Mouse (Mus musculus) liver, embryonic 13.5 days (tissue): ENCODE data around the gene Rfng. TPM values are rescaled to one million over a fixed set of nuclear protein-coding genes. Genes with fewer than 3 reads are reported as not detected.

ENCODE experiments used
- ATAC-seq: fragments of 200-750 bp; cut with Nextera tagmentation; 2 replicates; pipeline ENCODE4 v1.8.0; 2017; ENCODE audit warnings: low read depth, mild to moderate bottlenecking, moderate number of reproducible peaks, moderate library complexity
- DNase-seq: peaks from one replicate; pipeline ENCODE4 v3.0.0; 2022
- H3K27ac ChIP-seq: fragments of 300-500 bp; sonication (generic); 2 replicates; pipeline ENCODE4 v1.5.1; 2015; ENCODE audit warnings: moderate library complexity, mild to moderate bottlenecking, inconsistent platforms
- H3K27me3 ChIP-seq: fragments of 300-500 bp; sonication (generic); 2 replicates; pipeline ENCODE4 v1.6.1; 2015; ENCODE audit warnings: mild to moderate bottlenecking, inconsistent platforms
- H3K36me3 ChIP-seq: fragments of 300-500 bp; sonication (generic); 2 replicates; pipeline ENCODE4 v1.6.1; 2015; ENCODE audit warnings: mild to moderate bottlenecking, inconsistent platforms
- H3K4me1 ChIP-seq: fragments of 300-500 bp; sonication (generic); replicated peaks from 2 replicates; pipeline ENCODE4 v1.6.1; 2015; ENCODE audit warnings: inconsistent platforms
- H3K4me2 ChIP-seq: fragments of 300-500 bp; sonication (generic); 2 replicates; pipeline ENCODE4 v1.6.1; 2015; ENCODE audit warnings: inconsistent platforms, mild to moderate bottlenecking, moderate library complexity
- H3K4me3 ChIP-seq: fragments of 300-500 bp; sonication (generic); replicated peaks from 2 replicates; pipeline ENCODE4 v1.5.1; 2015; ENCODE audit warnings: mild to moderate bottlenecking, inconsistent platforms
- H3K9ac ChIP-seq: fragments of 300-500 bp; sonication (generic); 2 replicates; pipeline ENCODE4 v1.6.1; 2015; ENCODE audit warnings: mild to moderate bottlenecking, inconsistent platforms
- H3K9me3 ChIP-seq: fragments of 300-500 bp; sonication (generic); replicated peaks from 2 replicates; pipeline ENCODE4 v1.6.1; 2016; ENCODE audit warnings: inconsistent platforms
- WGBS: fragments of 180-500 bp; shearing (Covaris S2); methylation state at CpG from one replicate; pipeline ENCODE4 v1.1.7; 2015; ENCODE audit not compliant: insufficient replicate concordance; 5-methylcytosine and 5-hydroxymethylcytosine counted together
- polyA plus RNA-seq: library from polyadenylated mRNA; unstranded; fragments of >200 nt; fragmentation: Nextera tagmentation; extraction: Ambion mirVana; gene quantifications from 2 replicates; pipeline ENCODE4 v1.2.1, GENCODE M21; 2015

The Rfng gene
- polyA plus RNA-seq, 1 experiment from 2014 or later, result 11.2 TPM

- peak within 1 kb of the TSS; percentile 98 for H3K4me2 ChIP-seq
- H3K4me3 ChIP-seq, result peak within 1 kb of the TSS; percentile 75
- H3K36me3 ChIP-seq, result peaks cover 35% of the 10 kb centered on the region
- no peaks in the 10 kb centered on the region for H3K9me3 ChIP-seq
- ATAC-seq (peak; percentile 84), DNase-seq (peak; percentile 92)
- peak within 1 kb of the TSS; percentile 86 for H3K9ac ChIP-seq
- peak within 1 kb of the TSS; percentile 89 for H3K27ac ChIP-seq
- under 1% methylated on average over 88 of the region's 109 CpGs for WGBS
- no peaks in the 10 kb centered on the region for H3K27me3 ChIP-seq
- peaks cover 54% of the 10 kb centered on the region for H3K4me1 ChIP-seq
Measured at GRCm38 (mm10) chr11:120823956-120824786, 40.2 kb upstream of the Rfng start, which contains the start of gene Fasn. Gene Fasn (minus strand): TSS chr11:120824547.

- H3K4me3 ChIP-seq, result peak overlapping the region; percentile 75
- DNase-seq (no peak), ATAC-seq (peak; percentile 60)
- H3K9me3 ChIP-seq, result no peaks in the 10 kb centered on the region
- under 1% methylated on average over 40 of the region's 40 CpGs for WGBS
- peak overlapping the region; percentile 86 for H3K9ac ChIP-seq
- peak overlapping the region; percentile 98 for H3K4me2 ChIP-seq
- peaks cover 54% of the 10 kb centered on the region for H3K4me1 ChIP-seq
- peak overlapping the region; percentile 89 for H3K27ac ChIP-seq
- peaks cover 41% of the 10 kb centered on the region for H3K36me3 ChIP-seq
- no peaks in the 10 kb centered on the region for H3K27me3 ChIP-seq
Measured at GRCm38 (mm10) chr11:120823551-120823947, 39.5 kb upstream of the Rfng start.

- DNase-seq, result no peak
- under 1% methylated on average over 14 of the region's 14 CpGs for WGBS
- peak overlapping the region; percentile 89 for H3K27ac ChIP-seq
Measured at GRCm38 (mm10) chr11:120822831-120823550, 39.0 kb upstream of the Rfng start.

GRCm38 (mm10) chr11:120822321-120822720 lies 38.3 kb upstream of the Rfng start:
- peak overlapping the region; percentile 98 for H3K4me2 ChIP-seq
- no peak for ATAC-seq
- H3K27ac ChIP-seq, result no peak overlapping the region
- peaks cover 54% of the 10 kb centered on the region for H3K4me1 ChIP-seq
- H3K9me3 ChIP-seq, result no peaks in the 10 kb centered on the region
- 40% methylated on average over 4 of the region's 4 CpGs for WGBS
- H3K27me3 ChIP-seq, result no peaks in the 10 kb centered on the region
- peaks cover 53% of the 10 kb centered on the region for H3K36me3 ChIP-seq
- H3K4me3 ChIP-seq, result peak overlapping the region; percentile 75
- peak overlapping the region; percentile 86 for H3K9ac ChIP-seq
- no peak for DNase-seq

More at GRCm38 (mm10) chr11:120822831-120823550, 39.0 kb upstream of the Rfng start:
- H3K4me1 ChIP-seq, result peaks cover 54% of the 10 kb centered on the region
- H3K4me2 ChIP-seq, result peak overlapping the region; percentile 98
- ATAC-seq, result no peak
- H3K4me3 ChIP-seq, result peak overlapping the region; percentile 75
- no peaks in the 10 kb centered on the region for H3K9me3 ChIP-seq
- no peaks in the 10 kb centered on the region for H3K27me3 ChIP-seq
- H3K36me3 ChIP-seq, result peaks cover 47% of the 10 kb centered on the region
- peak overlapping the region; percentile 86 for H3K9ac ChIP-seq

GRCm38 (mm10) chr11:120821076-120821922 lies 37.3 kb upstream of the Rfng start:
- no peaks in the 10 kb centered on the region for H3K9me3 ChIP-seq
- peaks cover 53% of the 10 kb centered on the region for H3K4me1 ChIP-seq
- WGBS, result 76% methylated on average over 14 of the region's 14 CpGs
- no peaks in the 10 kb centered on the region for H3K27me3 ChIP-seq
- peak overlapping the region; percentile 98 for H3K4me2 ChIP-seq
- no peak for ATAC-seq
- no peak for DNase-seq
- H3K9ac ChIP-seq, result peak overlapping the region; percentile 86; the same call in 1 of the 2 replicates
- H3K4me3 ChIP-seq, result peak overlapping the region; percentile 75; the same call in 1 of the 2 replicates
- H3K36me3 ChIP-seq, result peaks cover 64% of the 10 kb centered on the region
- no peak overlapping the region for H3K27ac ChIP-seq

- 87% methylated on average over 14 of the region's 14 CpGs for WGBS
- Histone ChIP-seq H3K4me1 (peaks cover 47% of the 10 kb centered on the region), H3K9me3 (no peaks in the 10 kb centered on the region), H3K27me3 (no peaks in the 10 kb centered on the region), H3K4me2 (no peak overlapping the region), H3K27ac (no peak overlapping the region), H3K9ac (no peak overlapping the region), H3K36me3 (peaks cover 71% of the 10 kb centered on the region), H3K4me3 (no peak overlapping the region)
- DNase-seq (no peak), ATAC-seq (no peak)
Measured at GRCm38 (mm10) chr11:120820546-120820945, 36.5 kb upstream of the Rfng start.

GRCm38 (mm10) chr11:120819556-120819955 lies 35.5 kb upstream of the Rfng start:
- Histone ChIP-seq H3K4me3 (no peak overlapping the region), H3K9ac (no peak overlapping the region), H3K9me3 (no peaks in the 10 kb centered on the region), H3K27me3 (no peaks in the 10 kb centered on the region), H3K4me2 (no peak overlapping the region), H3K27ac (no peak overlapping the region), H3K36me3 (peaks cover 81% of the 10 kb centered on the region), H3K4me1 (peaks cover 37% of the 10 kb centered on the region)
- ATAC-seq (no peak), DNase-seq (no peak)
- WGBS, result 82% methylated on average over 6 of the region's 6 CpGs

- Histone ChIP-seq H3K9ac (no peak overlapping the region), H3K4me3 (no peak overlapping the region), H3K9me3 (no peaks in the 10 kb centered on the region), H3K4me1 (peaks cover 28% of the 10 kb centered on the region), H3K27ac (no peak overlapping the region), H3K4me2 (no peak overlapping the region), H3K36me3 (peaks cover 94% of the 10 kb centered on the region), H3K27me3 (no peaks in the 10 kb centered on the region)
- DNase-seq (no peak), ATAC-seq (no peak)
- WGBS, result 94% methylated on average over 13 of the region's 13 CpGs
Measured at GRCm38 (mm10) chr11:120818251-120818650, 34.2 kb upstream of the Rfng start.

- no peak overlapping the region for H3K4me2 ChIP-seq
- H3K27ac ChIP-seq, result no peak overlapping the region
- WGBS, result 79% methylated on average over 6 of the region's 6 CpGs
- no peak overlapping the region for H3K4me3 ChIP-seq
- H3K9me3 ChIP-seq, result no peaks in the 10 kb centered on the region
- DNase-seq, result no peak
- no peaks in the 10 kb centered on the region for H3K27me3 ChIP-seq
- H3K36me3 ChIP-seq, result peaks cover 100% of the 10 kb centered on the region
- H3K4me1 ChIP-seq, result peaks cover 19% of the 10 kb centered on the region
- ATAC-seq, result no peak
- H3K9ac ChIP-seq, result no peak overlapping the region
Measured at GRCm38 (mm10) chr11:120817358-120817757, 33.4 kb upstream of the Rfng start.

- Histone ChIP-seq H3K9ac (no peak overlapping the region), H3K27me3 (no peaks in the 10 kb centered on the region), H3K9me3 (no peaks in the 10 kb centered on the region), H3K4me3 (no peak overlapping the region), H3K4me1 (no peaks in the 10 kb centered on the region), H3K27ac (no peak overlapping the region), H3K4me2 (no peak overlapping the region), H3K36me3 (peaks cover 100% of the 10 kb centered on the region)
- 85% methylated on average over 16 of the region's 16 CpGs for WGBS
- DNase-seq (no peak), ATAC-seq (no peak)
Measured at GRCm38 (mm10) chr11:120812068-120812467, 28.1 kb upstream of the Rfng start.

- Histone ChIP-seq H3K36me3 (peaks cover 74% of the 10 kb centered on the region), H3K27ac (no peak overlapping the region), H3K9me3 (no peaks in the 10 kb centered on the region), H3K4me1 (peaks cover 6% of the 10 kb centered on the region; the same call in 1 of the 2 replicates), H3K4me2 (no peak overlapping the region), H3K27me3 (no peaks in the 10 kb centered on the region), H3K4me3 (no peak overlapping the region), H3K9ac (no peak overlapping the region)
- DNase-seq, result no peak
- no peak for ATAC-seq
- 66% methylated on average over 12 of the region's 12 CpGs for WGBS
Measured at GRCm38 (mm10) chr11:120808010-120808409, 24.0 kb upstream of the Rfng start.
